Mouse (Mus musculus) thymus, postnatal 14 days (tissue): ENCODE measurements around the gene Ppp1r13l.

Source experiments
- DNase-seq: peaks from one replicate; pipeline ENCODE4 v3.0.0; 2021

Gene Ppp1r13l

DNA sequence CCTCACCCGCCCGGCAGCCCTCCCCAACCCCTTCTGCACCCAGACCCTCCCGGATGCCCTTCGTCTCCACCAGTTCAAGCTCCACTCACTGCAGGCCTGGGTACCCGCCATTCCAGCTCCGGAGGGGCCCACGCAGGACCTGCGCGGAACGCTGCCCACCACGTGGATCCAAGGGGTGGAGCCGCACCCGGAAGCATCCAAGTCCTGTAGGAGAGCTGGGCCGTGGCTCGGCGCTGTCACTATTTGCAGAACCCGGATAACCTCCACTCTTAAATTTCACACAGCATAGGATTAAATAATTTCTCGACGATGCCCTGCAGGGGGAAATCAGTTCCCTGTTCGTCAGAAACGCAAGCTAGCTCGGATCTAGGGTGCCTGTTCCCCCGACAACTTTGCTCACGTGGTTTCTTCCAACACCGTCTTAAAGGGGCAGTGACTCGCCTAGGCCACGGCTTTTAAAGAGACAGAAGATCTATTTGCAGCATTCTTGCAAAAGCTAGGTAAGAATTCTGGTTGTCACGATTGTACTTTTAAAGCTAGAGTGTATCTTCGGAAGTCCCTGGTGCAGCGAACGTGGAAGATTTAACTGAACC lies at the start of gene Ppp1r13l, which contains the start of gene Cd3eap:
Ppp1r13l (plus strand) TSS at position 451 of the 593 bp plus-strand sequence.
Cd3eap (minus strand) TSS at position 185 of the 593 bp plus-strand sequence.
- DNase-seq: peak; percentile 86

DNA sequence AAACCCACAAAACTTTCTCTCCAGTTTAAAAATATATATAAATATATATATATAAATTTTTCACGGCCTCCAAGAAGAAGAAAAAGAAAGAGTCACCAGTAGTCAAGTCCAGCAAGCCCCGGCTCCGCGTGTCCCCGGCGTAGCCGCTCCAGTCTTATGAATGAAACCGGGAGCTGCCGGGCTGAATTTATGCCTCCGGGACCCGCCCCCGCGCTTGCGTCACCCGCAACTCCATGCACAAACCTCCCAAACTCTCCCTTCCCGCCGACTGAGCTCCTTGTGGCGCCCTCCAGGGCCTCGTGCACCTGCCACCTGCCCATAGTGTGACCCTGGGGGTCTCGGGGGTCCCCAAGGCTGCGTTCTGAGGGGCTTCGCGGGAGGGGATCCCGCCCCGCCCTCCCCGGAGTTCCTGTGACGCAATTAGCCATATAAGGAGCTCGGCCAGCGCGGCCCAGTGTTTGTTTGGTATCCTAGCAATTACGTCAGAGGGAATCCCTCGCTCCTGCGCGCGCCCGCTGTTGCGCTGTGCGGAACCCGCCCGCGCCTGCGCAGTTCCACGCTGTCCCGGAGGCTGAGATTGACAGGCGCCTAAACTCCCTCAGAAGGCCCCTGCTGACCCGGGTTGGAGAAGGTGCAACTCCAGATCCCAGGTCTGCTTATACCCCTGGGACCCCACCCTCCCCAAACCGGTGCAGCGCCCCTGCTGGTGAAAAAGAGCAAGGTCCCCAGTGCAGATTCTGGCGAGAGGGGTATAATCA lies 49.5 kb upstream of the Ppp1r13l start, which contains the start of gene Fosb:
Fosb (minus strand) TSS at position 168 of the 758 bp plus-strand sequence.
- peak; percentile 96 for DNase-seq

GRCm38 (mm10) chr7:19311991-19312390 lies 47.6 kb upstream of the Ppp1r13l start:
- no peak for DNase-seq

DNA sequence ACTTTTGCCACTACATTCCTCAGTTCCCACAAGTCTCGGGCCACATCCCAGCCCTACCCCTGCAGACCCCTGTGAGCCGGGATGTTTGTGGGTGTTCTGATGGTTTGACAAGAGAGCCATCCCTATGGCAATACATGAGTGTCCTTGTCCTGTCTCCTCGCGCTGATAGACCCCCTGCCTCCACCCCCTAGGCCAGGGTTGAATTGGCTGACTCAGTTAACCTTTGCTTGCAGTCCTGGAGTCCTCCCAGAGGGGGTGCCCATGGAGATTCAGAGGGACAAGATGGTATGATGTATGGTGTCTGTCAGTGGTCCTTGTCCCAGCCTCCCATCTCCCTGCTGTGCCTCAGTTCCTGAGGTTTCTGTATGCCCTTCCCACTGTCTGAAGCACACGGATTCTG lies 45.5 kb upstream of the Ppp1r13l start:
- DNase-seq: no peak

GRCm38 (mm10) chr7:19316451-19317161 lies 42.9 kb upstream of the Ppp1r13l start:
- DNase-seq: no peak

DNA sequence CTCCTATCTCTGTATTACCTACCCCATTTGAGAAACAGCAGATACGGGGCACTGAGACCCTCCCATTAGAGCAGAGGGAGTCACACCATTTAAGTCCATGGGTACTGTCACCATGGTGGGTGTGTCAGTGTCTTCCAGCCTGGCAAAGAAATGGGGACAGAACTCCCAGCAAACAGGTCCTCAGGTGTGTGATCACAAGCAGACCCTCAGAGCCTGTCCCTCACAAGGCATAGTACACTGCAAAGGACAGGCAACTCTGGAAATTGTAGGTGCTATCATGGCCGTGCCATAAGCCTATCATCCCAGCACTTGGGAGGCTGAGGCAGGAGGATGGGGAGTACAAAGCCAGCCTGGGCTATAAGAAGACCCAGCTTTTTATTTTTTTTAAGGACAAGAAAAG lies 41.3 kb upstream of the Ppp1r13l start:
- no peak for DNase-seq

- no peak for DNase-seq
Observed at GRCm38 (mm10) chr7:19318676-19319075, 40.9 kb upstream of the Ppp1r13l start.

- DNase-seq: no peak
Observed at GRCm38 (mm10) chr7:19319458-19319857, 40.1 kb upstream of the Ppp1r13l start.

GRCm38 (mm10) chr7:19319906-19320305 lies 39.6 kb upstream of the Ppp1r13l start:
- DNase-seq: peak; percentile 92

GRCm38 (mm10) chr7:19320637-19321036 lies 38.9 kb upstream of the Ppp1r13l start:
- DNase-seq: no peak

- no peak for DNase-seq
Observed at GRCm38 (mm10) chr7:19321464-19321863, 38.1 kb upstream of the Ppp1r13l start.

DNA sequence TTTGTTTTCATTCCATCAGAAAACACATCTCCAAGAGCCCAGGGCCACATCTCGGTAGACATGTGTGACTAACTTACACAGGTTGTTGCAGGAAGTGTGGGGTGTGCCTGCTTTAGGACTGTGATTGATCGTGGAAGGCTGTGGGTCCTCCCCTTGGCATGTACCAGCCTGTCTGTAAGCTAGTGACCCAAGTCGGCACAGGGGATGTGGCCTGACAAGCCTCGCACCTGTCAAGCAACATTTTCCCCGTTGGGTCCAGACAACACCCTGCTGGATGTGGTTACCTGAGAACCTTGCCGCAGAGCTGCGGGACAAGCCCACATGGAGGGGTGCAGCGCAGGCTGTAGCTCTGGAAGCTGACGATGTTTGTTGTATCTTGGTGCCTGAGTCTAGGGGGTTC lies 37.1 kb upstream of the Ppp1r13l start:
- DNase-seq: no peak

DNA sequence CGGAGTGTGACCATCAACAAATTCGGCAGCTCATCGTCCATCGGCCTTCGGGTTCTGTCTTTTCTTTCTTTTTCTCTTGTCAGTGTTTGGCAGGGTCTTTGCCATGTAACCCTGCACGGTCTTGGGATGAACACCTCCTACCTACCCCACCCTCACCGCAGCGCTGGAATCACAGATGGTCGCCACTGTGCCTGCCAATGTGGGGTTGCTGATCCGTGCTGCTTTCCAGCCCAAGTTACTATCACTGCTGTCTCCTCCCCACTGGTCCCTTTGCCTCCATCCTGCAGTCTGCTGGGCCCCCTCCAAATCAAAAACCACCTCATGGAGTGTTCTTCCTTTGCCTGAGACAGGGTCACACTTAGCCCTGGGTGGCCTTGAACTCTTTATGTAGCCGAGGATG lies 35.3 kb upstream of the Ppp1r13l start:
- DNase-seq: no peak

DNA sequence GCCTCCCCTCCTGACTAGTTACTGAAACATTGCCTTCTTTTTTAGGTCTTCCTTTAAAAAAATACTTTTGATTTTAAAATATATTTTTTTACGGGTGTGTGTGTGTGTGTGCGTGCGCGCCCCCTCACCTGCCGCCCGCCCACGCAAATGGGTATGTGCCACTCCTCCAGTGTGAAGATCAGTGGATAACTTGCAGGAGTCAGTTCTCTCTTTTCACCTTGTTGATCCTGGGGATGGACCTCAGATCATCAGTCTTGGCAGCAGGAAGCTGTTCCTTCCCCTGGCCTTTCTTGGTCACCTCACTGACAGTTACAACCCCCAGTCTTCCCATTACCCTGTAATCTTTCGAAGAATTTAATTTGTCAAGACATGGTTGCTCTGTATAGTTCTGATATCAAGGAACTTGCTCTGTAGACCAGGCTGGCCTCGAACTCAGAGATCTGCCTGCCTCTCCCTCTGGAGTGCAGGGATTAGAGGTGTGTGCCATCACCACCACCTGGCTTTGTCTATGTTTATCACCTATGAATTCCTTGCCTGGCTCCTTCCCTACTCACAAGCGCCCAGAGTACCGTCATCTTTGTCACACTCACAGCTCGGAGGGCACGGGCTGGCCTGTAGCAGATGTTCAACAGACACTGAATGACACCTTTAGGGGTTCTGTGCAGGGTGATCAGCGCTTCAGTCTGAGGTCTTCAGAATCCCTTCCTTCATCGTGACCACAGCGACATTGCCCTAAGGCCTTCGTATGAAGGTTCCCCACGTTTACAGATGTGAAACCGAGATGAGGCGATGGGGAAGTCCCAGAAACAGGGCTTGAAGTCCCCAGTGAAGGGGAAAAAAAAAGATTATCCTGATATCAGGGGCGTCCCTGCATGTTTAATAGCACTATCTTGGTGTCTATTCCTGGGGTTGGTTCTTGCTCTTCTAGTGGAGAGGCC lies 34.0 kb upstream of the Ppp1r13l start:
- DNase-seq: no peak

- peak; percentile 65 for DNase-seq
Observed at GRCm38 (mm10) chr7:19326359-19326758, 33.2 kb upstream of the Ppp1r13l start.

- DNase-seq: no peak
Observed at GRCm38 (mm10) chr7:19327128-19327527, 32.4 kb upstream of the Ppp1r13l start.

- no peak for DNase-seq
Observed at GRCm38 (mm10) chr7:19327782-19328181, 31.8 kb upstream of the Ppp1r13l start.

DNA sequence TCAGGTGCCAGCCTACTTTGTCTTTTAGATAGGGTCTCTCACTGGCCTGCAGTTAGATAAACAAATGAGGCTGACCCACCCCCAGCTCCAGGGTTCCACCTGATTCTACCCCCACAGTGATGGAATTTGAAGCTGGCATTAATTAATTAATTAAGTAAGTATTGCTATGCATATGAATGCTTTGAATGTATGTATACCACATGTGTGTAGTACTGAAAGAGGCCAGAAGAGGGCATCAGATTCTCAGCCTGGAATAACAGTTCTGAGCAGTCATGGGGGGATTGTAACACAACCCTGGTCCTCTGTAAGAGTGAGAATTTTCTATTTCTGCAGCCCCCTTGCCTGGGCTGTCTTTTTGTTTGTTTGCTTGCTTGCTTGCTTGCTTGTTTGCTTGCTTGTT lies 31.1 kb upstream of the Ppp1r13l start:
- DNase-seq: no peak

DNA sequence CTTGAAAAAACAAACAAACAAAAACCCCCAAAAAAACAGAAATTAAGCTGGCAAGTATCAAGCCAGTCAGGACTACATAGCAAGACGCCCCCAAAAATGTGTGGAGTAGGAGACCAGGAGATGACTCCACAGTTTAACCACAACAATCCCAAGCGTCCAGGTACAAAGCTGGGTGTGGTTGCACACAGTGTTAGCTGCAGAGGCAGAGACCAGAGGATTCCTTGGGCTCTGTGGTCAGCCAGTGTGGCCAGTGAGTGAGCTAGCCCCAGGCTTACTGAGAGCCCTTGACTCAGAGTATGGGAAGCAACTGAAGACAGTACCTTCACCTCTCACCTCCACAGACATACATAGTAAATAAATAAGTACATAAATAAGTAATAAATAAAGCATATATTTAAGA lies 27.6 kb upstream of the Ppp1r13l start:
- DNase-seq: no peak

GRCm38 (mm10) chr7:19332709-19333352 lies 26.7 kb upstream of the Ppp1r13l start:
- DNase-seq: peak; percentile 59

- DNase-seq: no peak
Observed at GRCm38 (mm10) chr7:19335583-19335982, 24.0 kb upstream of the Ppp1r13l start.

DNA sequence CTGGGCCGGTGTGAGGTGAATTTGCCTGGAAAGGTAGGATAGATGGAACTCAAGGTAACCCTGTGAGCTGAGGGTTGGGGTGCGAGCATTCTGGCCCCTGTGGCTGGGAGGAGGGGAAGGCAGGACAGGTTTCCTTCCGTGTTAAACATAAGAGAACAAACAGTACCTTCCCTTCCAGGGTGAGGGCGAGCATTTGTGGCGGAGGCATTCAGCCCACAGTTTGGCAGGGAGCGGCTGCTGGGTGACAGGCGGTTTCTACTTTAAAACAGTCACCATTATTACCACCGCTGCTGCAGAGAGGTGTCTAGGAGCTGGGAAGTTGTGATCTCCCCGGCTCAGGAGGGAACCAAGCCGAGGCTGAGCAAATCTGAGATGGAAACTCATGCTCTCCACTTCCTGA lies 22.4 kb upstream of the Ppp1r13l start:
- no peak for DNase-seq
